Mouse (Mus musculus) cerebellum, adult 11 months (tissue): ENCODE results near the gene Irs2.

Source experiments
- DNase-seq: peaks from one replicate; pipeline ENCODE4 v3.0.0; 2022

Gene Irs2

DNA sequence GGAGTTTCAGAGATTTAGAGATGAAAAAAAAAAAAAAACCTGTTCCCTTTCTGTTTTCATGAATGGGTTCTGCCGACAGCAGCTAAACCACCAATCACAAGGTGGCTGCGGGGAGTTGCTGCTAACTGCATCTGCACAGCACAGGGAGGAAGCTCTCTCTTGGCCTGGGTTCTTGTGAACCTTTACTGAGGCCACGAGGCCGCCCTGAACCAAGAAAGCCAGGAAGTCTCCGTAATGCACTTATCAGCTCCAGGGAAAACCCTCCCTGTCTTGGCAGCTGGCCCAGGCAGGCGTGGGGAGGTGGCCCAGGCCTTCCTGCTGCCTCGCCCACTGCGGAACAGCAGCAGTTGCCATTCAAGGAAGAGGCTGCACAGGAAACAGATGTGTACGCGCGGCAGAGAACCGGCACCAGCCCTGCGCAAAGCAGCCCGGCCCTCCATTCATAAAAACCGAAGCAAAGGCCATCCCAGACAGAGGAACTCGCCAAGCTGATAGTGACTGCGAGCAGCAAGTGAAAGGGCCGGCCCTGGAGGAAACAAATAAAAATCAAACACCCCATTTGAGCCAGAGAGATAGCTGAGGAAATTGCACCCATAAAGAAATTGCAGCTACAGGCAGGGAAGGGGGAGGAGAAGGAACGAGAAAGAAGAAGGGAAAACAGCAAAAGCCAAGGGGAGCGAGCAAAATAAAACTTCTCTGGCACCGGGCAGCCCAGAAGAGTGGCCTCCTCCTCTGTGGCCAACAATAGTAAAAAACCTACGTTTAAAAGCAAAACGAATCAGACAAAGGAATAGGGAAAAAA lies 62.1 kb downstream of the Irs2 start:
- peak; percentile 13 for DNase-seq

DNA sequence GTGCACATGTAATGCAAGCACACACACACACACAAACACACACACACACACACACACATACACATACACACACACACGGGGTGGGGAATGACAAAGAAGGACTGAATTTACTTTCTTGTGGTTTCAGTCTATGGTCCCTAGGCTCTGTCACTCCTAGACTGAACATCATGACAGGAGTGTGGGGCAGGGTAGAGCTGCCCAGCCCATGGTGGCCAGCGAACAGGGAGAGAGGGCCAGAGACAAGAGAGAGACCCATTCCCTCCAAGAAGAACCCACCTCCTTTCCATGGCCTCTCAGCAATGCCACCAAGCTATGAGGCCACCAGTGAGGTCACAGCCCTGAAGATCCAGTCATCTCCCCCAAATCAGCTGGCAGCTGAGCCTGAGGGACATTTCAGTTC lies 62.8 kb downstream of the Irs2 start:
- no peak for DNase-seq

DNA sequence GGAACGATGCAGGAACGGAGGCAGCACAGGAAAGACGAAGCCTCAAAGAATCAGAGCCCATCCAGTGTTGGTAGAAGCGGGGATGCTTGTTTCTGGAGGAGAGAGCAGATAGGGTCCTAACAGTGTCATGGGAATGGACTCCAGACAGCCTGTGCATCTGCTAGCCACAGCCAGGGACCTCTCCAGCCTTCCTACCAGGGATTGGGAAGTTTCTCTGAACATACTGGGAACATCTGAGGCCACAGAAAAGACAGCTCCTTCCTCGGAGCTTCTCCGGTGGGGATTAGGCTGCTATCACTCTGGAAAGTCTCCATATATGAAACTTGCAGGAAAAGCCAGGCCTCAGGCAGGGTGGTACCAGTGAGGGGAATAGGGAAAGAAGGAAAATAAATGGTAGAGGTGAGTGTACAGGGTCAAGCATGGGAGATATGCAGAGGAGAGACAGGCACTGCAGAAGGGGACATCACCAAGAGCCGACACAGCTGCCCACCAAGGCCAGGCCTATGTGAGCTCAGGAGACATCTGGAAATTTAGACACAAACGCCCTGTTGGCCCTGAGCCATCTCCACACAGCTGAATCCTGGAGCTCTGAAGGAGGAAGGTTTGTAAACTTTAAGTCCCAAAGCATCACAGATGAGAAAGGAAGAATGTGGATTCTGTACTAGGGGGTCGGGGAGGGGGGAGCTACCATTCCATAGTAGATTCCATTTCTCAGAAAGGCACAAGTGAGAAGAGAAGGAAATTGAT lies 64.8 kb downstream of the Irs2 start:
- no peak for DNase-seq

DNA sequence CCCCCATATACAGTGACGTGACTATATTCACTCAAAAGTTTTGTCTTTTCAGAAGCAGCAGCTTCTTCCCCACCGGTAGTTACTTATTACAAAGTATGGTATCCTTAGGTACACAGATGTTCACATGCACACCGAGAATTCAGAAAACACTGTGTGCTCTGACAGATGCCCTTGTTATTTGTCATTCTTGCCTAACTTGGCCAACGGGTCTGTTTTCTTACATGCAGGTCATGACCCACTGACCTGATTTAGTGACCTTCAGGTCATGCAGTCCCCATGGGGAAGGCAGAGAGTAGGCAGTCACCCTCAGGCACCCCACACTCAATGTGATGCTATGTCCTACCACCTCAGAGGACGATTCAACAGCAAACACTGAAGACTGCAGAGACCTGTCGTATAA lies 68.4 kb downstream of the Irs2 start:
- DNase-seq = no peak

DNA sequence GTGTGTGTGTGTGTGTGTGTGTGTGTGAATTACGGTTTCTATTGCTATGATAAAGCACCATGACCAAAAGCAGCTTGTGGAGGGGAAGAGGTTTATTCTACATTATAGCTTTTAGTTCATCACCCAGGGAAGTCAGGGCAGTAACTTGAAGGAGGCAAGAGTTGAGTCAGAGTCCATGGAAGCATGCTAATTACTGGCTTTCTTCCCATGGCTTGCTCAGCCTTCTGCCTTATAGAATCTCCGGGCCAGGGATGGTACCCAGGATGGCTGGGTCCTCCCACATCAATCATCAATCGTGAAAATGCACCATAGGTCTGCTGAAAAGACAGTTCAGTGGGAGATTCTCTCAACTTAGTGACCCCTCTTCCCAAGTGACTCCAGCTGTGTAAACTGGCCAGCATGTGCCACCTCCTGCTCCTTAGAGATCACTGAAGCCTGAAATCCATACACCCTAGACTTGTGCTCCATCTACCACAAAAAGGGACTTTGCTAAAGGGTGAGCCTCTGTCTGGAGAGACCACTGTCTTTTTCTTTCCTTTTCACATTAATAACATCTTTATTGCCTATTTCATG lies 69.0 kb downstream of the Irs2 start:
- no peak for DNase-seq

DNA sequence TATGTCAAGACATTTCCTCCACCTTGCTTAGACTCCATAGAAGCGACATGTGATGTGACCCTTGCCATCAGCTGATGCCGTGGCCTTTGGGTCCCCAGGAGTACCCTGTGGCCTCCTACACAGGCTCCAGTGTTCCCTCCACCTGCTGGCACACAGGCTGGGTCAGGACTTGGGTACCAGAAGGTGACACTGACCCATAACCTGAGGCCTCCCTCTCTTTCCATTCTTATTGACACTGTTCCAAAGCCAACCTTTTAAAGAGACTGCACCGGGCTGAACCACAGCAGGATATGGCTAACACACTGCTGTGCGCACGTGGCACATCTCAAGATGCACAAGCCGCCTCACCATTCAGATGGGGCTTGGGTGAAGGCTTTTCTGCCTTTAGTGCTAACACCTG lies 70.0 kb downstream of the Irs2 start:
- no peak for DNase-seq

DNA sequence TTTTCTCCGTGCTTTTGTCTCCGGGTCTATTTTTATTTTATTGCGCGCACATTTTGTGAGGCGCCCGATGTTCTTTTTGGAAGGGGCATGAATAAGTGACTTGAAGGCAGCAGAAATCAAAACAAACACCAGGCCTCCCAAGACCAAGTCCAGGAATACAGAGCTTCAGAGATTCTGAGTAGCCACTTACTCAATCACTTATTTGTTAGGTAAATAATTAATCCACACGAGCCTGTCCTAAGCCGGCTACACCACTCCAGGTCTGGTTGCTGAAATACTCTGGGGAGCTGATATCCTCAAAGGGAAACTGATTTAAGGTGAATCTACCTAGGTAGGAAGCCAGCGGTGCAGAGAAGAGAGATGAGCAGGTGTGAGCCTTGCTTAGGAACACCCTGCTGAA lies 71.6 kb downstream of the Irs2 start:
- DNase-seq = no peak

DNA sequence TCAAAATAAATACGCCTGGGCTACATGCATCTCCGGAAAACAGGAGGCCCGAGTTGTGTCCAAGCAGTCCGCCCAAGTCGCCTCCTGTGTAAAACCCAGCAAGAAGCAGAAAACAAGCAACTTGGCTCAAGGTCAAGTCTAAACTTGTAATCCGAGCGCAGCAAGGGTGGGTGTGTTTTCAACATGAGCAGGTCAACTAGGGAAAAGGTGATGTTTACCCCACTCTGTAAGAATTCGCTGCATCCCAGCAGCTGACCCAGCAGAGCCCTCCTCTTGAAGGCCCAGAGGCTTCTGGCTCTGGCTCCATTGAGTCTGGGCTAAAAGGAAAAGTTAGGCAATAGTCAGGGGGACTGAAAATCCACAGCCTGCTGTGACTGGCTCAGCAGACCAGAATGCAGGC lies 73.0 kb downstream of the Irs2 start:
- no peak for DNase-seq
